Mouse (Mus musculus) retina, embryonic 14.5 days (tissue): ENCODE results near the gene 4933415A04Rik.

Source experiments
- DNase-seq: peaks from one replicate; pipeline ENCODE4 v3.0.0-alpha.2; 2015; ENCODE audit warnings: low spot score

4933415A04Rik gene

DNA sequence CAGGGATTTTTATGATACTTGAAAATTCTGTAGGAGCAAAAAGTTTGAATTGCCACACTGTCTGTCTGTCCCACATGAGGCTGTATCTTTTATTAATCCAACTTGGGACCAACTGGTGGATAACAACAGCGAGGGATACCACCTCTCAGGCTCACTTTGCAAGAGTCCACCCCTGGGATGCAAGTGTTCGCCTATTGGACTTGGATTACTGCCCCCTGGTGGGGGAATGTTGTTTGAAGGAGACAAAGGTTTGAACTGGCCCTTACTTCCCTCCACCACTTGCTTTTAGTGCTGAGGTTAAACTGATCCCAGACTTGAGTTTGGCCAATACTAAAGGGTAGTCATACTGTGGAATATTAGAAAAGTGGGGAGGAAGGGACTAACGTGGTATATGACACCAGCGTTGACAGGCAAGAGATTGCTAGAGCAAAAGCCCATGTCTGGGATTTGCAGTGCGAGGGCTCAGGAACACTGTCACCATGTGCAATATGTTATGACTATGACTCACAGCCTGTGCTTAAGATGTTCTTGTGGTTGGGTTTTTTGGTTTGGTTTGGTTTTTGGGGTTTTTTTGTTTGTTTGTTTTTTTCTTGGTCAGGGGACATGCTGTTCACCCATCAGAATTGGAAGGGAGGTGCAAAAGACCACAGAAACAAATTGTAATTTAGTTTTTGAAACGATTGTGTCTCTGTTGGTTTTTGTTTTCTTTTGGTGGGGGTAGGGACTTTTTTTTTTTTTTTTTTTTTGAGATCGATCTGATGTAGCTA lies at the start of gene 4933415A04Rik:
4933415A04Rik (plus strand) TSS at position 717 of the 767 bp plus-strand sequence.
- peak; percentile 92 for DNase-seq

DNA sequence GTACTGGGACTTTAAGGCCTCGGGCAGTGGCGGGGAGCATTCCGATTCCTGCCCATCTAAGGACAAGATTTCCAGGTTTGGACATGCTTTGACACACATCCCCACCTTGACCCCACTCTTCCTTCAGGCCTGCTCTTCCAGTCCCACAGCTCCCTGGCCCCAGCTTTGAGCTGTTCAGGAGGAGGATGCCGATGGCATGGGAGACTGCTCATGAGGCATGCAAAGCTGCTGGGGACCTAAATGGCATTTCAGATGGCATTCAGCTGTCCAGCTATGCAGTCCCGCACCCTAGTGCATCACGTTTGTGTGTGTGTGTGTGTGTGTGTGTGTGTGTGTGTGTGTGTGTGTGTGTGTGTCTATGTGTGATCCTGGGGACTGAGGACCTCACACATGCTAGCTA lies 49.8 kb upstream of the 4933415A04Rik start:
- DNase-seq = no peak

GRCm38 (mm10) chr11:43539863-43540262 lies 47.0 kb upstream of the 4933415A04Rik start:
- peak; percentile 82 for DNase-seq

- no peak for DNase-seq
Observed at GRCm38 (mm10) chr11:43543711-43544466, 43.0 kb upstream of the 4933415A04Rik start.

GRCm38 (mm10) chr11:43544819-43545218 lies 42.0 kb upstream of the 4933415A04Rik start:
- DNase-seq = no peak

- no peak for DNase-seq
Observed at GRCm38 (mm10) chr11:43545873-43546475, 40.9 kb upstream of the 4933415A04Rik start.

DNA sequence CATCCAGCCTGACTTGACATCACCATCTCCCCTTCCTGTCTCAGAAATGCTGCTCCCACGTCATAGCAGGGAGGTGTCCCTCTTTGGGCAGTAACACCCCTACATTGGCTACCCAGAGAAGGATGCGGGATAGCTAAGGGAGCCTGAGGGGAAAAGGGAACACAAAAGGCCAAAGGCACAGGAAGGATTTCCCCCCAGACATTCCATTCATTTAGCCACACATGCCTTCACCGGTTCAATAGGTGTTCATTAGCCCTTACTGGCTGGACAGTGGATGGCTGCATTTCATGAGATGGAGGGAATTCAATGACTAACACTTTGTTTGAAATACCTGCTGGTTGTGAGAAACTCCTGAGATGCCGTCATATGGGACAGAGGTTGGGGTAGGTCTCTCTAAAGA lies 40.2 kb upstream of the 4933415A04Rik start:
- DNase-seq = no peak

DNA sequence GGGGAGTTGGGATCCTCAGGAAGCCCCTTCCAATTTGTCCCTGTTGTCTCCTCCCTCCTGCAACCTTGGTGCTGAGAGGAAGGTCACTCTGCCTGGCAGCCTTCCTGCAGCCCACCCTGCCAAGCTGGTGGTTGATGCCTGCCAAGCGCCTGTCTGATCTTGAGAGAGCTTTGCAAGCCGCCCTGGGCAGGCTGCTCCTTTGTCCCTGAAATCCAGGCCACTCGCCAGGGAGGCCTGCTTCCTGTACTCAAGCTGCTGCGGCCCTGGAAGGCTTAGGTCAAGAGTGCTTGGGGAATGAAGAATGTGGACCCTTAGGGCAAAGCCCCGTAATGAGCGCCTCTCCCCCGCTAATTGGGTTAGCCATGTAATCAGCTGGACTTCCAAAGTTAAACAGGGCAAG lies 38.7 kb upstream of the 4933415A04Rik start:
- DNase-seq = peak; percentile 84

GRCm38 (mm10) chr11:43548657-43549435 lies 38.0 kb upstream of the 4933415A04Rik start:
- DNase-seq = peak; percentile 64

DNA sequence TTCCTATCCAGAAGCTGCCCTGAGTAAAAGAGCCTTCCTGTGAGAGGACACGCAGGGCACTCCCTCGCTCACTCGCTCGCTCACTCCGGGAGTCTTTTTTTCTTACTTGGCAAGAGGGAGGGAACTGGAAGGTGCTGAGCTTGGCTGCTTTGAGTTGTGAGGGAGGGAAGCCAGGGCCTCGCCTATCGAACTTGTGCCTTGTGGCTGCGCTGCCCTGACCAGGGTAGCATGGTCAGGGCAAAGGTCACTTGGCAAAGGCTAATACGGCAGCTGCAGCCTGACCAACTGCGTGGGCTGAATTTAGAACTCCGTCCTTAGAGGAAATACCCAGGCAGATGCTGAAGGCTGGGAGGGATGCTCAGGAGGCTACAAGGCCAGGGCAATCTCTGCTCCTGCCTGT lies 37.1 kb upstream of the 4933415A04Rik start:
- no peak for DNase-seq

- no peak for DNase-seq
Observed at GRCm38 (mm10) chr11:43551756-43552155, 35.1 kb upstream of the 4933415A04Rik start.

DNA sequence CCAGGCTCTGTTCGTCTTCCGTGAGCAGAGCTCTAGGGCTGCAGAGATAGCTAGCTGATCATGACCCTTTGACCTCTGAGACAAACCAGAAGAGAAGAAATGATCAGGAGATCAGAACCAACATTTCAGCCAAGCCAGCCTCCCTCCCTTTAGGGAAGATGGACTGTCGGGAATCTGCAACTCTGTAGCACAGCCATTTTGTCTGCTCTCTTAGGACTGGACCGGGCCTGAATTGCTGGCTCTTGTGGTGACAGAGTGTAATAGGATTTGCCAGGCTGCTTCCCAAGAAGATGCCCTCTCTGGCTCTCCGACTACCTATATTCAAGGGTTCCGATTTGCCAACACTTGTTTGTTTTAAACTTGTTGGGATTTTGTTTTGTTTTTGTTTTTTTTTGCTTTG lies 34.2 kb upstream of the 4933415A04Rik start:
- DNase-seq = no peak

GRCm38 (mm10) chr11:43556538-43556937 lies 30.3 kb upstream of the 4933415A04Rik start:
- DNase-seq = no peak

- DNase-seq = peak; percentile 35
Observed at GRCm38 (mm10) chr11:43559515-43560292, 27.1 kb upstream of the 4933415A04Rik start.

DNA sequence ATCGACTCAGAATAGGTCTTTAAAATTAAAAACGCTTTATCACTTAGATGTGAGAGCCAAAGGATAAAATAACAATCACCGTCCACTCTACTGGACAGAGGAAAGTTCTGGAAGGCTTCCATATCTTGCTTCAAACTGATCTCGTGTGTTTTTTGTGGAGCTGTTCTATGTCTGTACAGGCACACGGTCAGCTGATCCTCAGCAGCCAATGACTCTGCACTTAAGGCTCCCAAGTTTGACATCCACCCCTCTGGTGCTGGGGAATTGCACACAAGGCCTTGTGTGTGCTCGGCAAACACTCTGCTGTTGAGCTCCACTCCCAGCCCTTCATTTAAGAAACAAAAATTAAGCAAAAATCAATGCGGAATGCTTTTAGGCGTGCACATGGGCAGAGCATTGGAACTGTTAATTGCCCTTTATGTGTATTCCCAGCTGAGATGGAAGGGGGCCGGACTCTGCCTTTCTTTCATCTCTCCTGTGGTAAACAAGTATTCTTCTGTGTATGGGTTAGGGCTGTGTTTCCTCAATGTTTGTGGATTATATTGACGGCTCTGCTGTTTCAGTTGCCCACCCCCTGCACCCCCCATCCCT lies 23.1 kb upstream of the 4933415A04Rik start:
- no peak for DNase-seq

- DNase-seq = no peak
Observed at GRCm38 (mm10) chr11:43565414-43565813, 21.4 kb upstream of the 4933415A04Rik start.

GRCm38 (mm10) chr11:43565852-43566251 lies 21.0 kb upstream of the 4933415A04Rik start:
- DNase-seq = peak; percentile 46

- DNase-seq = no peak
Observed at GRCm38 (mm10) chr11:43566696-43567095, 20.1 kb upstream of the 4933415A04Rik start.

DNA sequence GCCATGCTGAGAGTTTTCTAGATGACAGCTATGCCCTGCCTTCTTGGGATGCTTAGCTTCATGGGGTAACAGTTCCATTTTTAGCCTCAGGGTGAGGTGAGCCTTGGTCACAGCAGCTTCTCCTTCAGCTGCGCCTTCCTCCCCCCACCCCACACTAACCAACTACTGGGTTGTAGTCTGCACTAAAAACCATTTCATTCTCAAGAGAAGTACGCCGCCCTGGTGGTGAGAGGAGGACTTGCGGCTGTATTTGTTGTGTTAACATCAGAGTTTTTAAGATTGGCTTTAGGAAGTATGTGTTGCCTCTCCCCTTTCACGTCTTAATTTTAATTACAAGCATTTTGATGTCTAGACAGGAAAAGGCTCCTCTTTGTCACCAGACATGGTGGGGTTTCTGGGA lies 18.6 kb upstream of the 4933415A04Rik start:
- peak; percentile 69 for DNase-seq

DNA sequence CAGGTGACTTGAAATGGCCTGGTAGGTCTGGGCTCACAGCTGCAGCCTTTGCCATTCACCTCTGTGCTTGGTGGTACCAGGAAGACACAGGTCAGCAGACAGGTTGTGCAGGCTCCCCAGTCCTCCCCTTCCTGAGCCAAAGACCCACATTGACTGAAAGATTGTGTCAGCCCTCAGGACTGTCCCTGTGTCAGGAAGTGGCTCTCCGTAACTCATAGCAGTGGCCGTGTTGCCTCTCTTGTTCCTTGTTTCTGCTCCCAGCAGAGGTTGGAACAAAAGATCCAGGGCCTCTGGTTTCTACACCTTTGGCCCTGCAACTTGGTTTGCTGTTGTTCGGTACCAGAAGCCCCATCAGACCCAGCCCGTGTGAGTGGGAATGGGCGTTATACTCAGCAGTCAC lies 17.7 kb upstream of the 4933415A04Rik start:
- no peak for DNase-seq

- DNase-seq = no peak
Observed at GRCm38 (mm10) chr11:43569595-43569994, 17.2 kb upstream of the 4933415A04Rik start.
